Mouse (Mus musculus) heart, embryonic 10.5 days (tissue): Measurements from ENCODE around the gene Gm29644. TPM values are rescaled to one million over a fixed set of nuclear protein-coding genes. Genes with fewer than 3 reads are reported as not detected.
"Not testable (repeated sequence)": the region's sequence is repeated elsewhere in the genome, so short reads cannot be mapped to it uniquely, and the experiment has no call there.

Experiments
- DNase-seq: peaks from one replicate; pipeline ENCODE4 v3.0.0-alpha.2; 2017; ENCODE audit warnings: low spot score
- H3K27ac ChIP-seq: fragments of 300-500 bp; sonication (generic); 2 replicates; pipeline ENCODE4 v1.5.1; 2016; ENCODE audit warnings: mild to moderate bottlenecking
- H3K27me3 ChIP-seq: fragments of 300-500 bp; sonication (generic); 2 replicates; pipeline ENCODE4 v1.6.1; 2016; ENCODE audit warnings: mild to moderate bottlenecking; ENCODE audit not compliant: poor library complexity, insufficient read depth, severe bottlenecking
- H3K36me3 ChIP-seq: fragments of 300-500 bp; sonication (generic); 2 replicates; pipeline ENCODE4 v1.6.1; 2016; ENCODE audit warnings: mild to moderate bottlenecking, moderate library complexity
- H3K4me1 ChIP-seq: fragments of 300-500 bp; sonication (generic); 2 replicates; pipeline ENCODE4 v1.6.1; 2016; ENCODE audit warnings: mild to moderate bottlenecking
- H3K4me3 ChIP-seq: fragments of 300-500 bp; sonication (generic); 2 replicates; pipeline ENCODE4 v1.5.1; 2016; ENCODE audit warnings: mild to moderate bottlenecking, moderate library complexity
- H3K9me3 ChIP-seq: fragments of 300-500 bp; sonication (generic); 2 replicates; pipeline ENCODE4 v1.6.1; 2016; ENCODE audit warnings: mild to moderate bottlenecking, moderate library complexity
- WGBS: fragments of 180-500 bp; shearing (Covaris S2); methylation state at CpG from one replicate; pipeline ENCODE4 v1.1.7; 2016; 5-methylcytosine and 5-hydroxymethylcytosine counted together
- polyA plus RNA-seq: library from polyadenylated mRNA; unstranded; fragments of >200 nt; fragmentation: Nextera tagmentation; extraction: Ambion mirVana; gene quantifications from 2 replicates; pipeline ENCODE4 v1.2.1, GENCODE M21; 2016

The Gm29644 gene
- not detected in 2 replicates for polyA plus RNA-seq

DNA sequence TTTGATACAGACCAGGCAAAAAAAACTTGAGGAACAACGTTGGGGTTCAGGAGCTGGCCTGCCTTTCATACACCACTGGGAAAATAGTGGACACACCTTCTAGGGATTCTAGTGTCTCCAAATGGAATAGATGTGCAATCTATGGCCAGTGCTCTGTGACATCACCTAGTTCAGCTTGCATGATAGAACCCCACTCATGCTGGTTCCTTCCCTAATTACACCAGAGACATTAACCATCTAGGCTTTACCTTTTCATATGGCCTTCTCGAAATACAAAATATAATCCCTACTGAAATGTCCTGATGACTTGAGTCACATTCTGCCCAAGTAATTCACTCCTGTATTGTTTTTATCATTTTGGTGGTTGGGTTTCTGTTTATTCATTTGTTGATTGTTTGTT lies at the start of gene Gm29644, which contains the start of gene Gm29423:
Gene Gm29644 (minus strand): TSS at position 157 of the 400 bp plus-strand sequence.
Gene Gm29423 (minus strand): TSS at position 101 of the 400 bp plus-strand sequence.
- WGBS: no CpG with 5 or more reads among the region's 2 CpGs
- not testable (repeated sequence) for H3K9me3 ChIP-seq, H3K27ac ChIP-seq, H3K4me1 ChIP-seq, H3K4me3 ChIP-seq, H3K36me3 ChIP-seq, DNase-seq, H3K27me3 ChIP-seq

DNA sequence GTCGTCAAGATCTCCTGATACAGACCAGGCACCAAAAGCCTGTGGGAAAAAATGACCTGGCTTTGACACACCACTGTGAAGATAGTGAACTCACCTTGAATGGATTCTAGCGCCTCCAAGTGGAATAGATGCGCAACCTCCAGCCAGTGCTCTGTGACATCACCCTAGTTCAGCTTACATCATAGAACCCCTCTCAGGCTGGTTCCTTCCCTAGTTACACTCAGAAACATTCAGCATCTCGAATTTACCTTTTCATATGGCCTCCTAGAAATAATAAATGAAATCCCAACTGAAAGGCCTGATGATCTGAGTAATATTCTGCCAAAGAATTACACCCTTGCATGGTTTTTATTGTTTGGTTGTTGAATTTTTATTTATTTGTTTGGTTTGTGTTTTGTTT lies 29.6 kb downstream of the Gm29644 start, which contains the start of gene Gm21118:
Gene Gm21118 (minus strand): TSS at position 101 of the 400 bp plus-strand sequence.
- not testable (repeated sequence) for H3K36me3 ChIP-seq, H3K4me1 ChIP-seq, H3K27ac ChIP-seq, H3K27me3 ChIP-seq, H3K9me3 ChIP-seq, H3K4me3 ChIP-seq, DNase-seq
- WGBS: no CpG with 5 or more reads among the region's 4 CpGs

Other genes starting within 250 kb of the Gm29644 start
- not detected in 2 replicates for gene Gm21118, start 29.7 kb downstream of the Gm29644 start, polyA plus RNA-seq
- gene Gm29423, start 56 bp downstream of the Gm29644 start, polyA plus RNA-seq: not detected in 2 replicates
- not detected in 2 replicates for gene Gm20888, start 138.5 kb upstream of the Gm29644 start, polyA plus RNA-seq